Mouse (Mus musculus): ENCODE data around the gene Mycbp2. TPM values are rescaled to one million over a fixed set of nuclear protein-coding genes. Genes with fewer than 3 reads are reported as not detected.

Gene Mycbp2
- polyA plus RNA-seq, 1 experiment from 2014 or later = 78.9 TPM

DNA sequence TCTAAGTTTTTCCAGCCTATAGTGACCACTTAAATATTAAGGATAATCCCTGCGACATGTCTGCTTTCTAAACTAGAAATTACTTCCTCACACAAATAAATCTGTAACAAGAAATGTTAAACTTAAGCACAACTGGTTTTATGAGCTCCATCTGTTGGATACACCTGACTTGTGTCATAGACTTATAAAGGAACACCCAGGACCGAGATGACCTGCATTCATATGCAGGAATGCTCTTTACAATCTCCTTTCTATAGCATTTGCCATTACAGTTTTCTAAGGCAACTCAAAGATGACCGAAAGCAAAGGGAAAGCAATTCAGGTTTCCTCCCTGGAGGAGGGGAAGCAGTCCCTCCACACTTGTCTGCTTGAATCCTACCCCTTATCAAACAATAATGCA lies 253.4 kb downstream of the Mycbp2 start:
- Histone ChIP-seq H3K4me3 (replicated peaks; ENCODE audit: low read length) (no peak overlapping the region), H3K4me2 (replicated peaks) (no peak overlapping the region), H3K36me3 (replicated peaks; ENCODE audit: control insufficient read depth, insufficient read depth) (peaks cover 40% of the 10 kb centered on the region), H3K4me1 (replicated peaks; ENCODE audit: control insufficient read depth, insufficient read depth, low read length) (peaks cover 38% of the 10 kb centered on the region), H3K27me3 (ENCODE audit: control insufficient read depth, insufficient read depth, low read length) (no peaks in the 10 kb centered on the region), H3K9ac (no peak overlapping the region), H3K9me3 (ENCODE audit: control insufficient read depth, low read length) (no peaks in the 10 kb centered on the region), H3K27ac (no peak overlapping the region)
- 86% methylated on average over 3 of the region's 3 CpGs for WGBS
- ATAC-seq (ENCODE audit: low FRiP score) = no peak
- no peak for DNase-seq (ENCODE audit: low spot score)

DNA sequence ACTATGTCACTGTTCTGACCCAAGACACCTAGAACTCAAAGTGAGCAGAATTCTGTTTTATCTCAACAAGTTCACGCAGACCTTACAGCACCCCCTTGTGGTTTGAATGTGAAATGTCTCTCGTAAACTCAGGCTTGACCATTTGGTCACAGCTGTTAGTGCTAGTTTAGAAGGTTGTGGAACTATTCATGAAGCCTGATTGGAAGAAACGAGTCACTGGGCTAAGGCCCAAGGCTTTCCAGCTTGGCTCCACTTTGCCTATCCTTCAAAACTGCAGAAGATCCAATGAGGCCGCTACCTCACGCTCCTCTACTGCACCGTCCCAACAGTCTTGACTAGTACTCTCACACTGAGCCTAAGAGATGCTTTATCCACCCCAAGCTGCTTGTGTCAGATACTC lies 258.0 kb downstream of the Mycbp2 start:
- peaks cover 66% of the 10 kb centered on the region for H3K36me3 ChIP-seq (replicated peaks; ENCODE audit: control insufficient read depth, insufficient read depth)
- no peak for ATAC-seq (ENCODE audit: low FRiP score)
- no peak overlapping the region for H3K4me2 ChIP-seq (replicated peaks)
- H3K4me3 ChIP-seq (replicated peaks; ENCODE audit: low read length) = no peak overlapping the region
- no peaks in the 10 kb centered on the region for H3K9me3 ChIP-seq (ENCODE audit: control insufficient read depth, low read length)
- peak; percentile 66 for DNase-seq (ENCODE audit: low spot score)
- H3K4me1 ChIP-seq (replicated peaks; ENCODE audit: control insufficient read depth, insufficient read depth, low read length) = no peaks in the 10 kb centered on the region
- no peaks in the 10 kb centered on the region for H3K27me3 ChIP-seq (ENCODE audit: control insufficient read depth, insufficient read depth, low read length)
- WGBS = 74% methylated on average over 6 of the region's 6 CpGs
- H3K27ac ChIP-seq = no peak overlapping the region
- H3K9ac ChIP-seq = no peak overlapping the region

DNA sequence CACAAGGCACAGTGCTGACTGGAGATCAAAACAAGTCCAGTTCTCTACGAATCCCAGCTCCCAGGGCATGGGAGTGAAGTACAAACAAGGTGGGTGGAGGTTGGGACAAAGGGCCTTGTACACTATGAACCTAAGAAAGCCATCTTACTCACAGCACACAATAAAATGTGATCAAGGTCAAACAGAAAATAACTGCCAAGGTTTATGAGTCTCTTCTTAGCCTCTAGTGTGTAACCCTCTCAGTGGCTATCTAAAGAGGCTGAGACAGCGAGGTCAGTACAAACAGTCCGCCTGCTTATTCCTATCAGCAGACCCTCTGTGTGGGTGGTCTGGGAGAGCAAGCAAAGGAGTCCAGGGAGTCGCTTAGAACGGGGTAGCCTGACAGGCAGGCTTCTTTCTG lies 258.8 kb downstream of the Mycbp2 start:
- Histone ChIP-seq H3K27ac (no peak overlapping the region), H3K9ac (no peak overlapping the region), H3K27me3 (ENCODE audit: control insufficient read depth, insufficient read depth, low read length) (no peaks in the 10 kb centered on the region), H3K4me3 (replicated peaks; ENCODE audit: low read length) (no peak overlapping the region), H3K4me2 (replicated peaks) (no peak overlapping the region), H3K36me3 (replicated peaks; ENCODE audit: control insufficient read depth, insufficient read depth) (peaks cover 71% of the 10 kb centered on the region), H3K9me3 (ENCODE audit: control insufficient read depth, low read length) (no peaks in the 10 kb centered on the region), H3K4me1 (replicated peaks; ENCODE audit: control insufficient read depth, insufficient read depth, low read length) (no peaks in the 10 kb centered on the region)
- no peak for DNase-seq (ENCODE audit: low spot score)
- 94% methylated on average over 5 of the region's 5 CpGs for WGBS
- ATAC-seq (ENCODE audit: low FRiP score) = no peak

DNA sequence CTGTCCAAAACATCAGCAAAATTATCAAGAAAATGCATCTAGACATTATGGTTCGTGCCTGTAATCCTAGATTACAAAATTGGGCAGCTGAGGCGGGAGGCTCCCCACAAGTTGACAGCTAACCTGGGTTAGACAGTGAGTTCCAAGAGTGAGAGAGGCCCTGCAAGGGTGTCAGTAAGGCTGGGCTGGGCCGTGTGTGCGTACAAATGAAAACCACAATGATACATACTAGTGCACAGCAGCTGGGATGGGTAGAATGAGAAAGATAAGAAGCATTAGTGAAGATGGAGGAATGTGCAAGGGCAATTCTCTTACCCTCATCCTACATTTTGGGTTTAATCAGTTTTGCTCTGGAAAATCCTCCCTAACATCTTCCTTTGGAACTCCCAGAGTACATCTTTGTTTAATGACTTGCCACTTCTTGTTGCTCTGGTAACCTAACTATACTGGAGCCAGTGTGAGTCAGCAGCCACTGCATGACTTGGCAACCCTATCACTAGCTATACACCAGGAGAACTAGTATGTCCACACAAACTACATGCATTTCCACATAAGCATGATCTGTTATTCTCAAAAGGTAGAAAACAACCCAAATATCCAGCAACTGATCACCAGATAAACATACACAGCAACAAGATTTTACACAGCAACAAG lies 259.8 kb downstream of the Mycbp2 start:
- Histone ChIP-seq H3K4me3 (replicated peaks; ENCODE audit: low read length) (no peak overlapping the region), H3K9me3 (ENCODE audit: control insufficient read depth, low read length) (no peaks in the 10 kb centered on the region), H3K27me3 (ENCODE audit: control insufficient read depth, insufficient read depth, low read length) (no peaks in the 10 kb centered on the region), H3K4me1 (replicated peaks; ENCODE audit: control insufficient read depth, insufficient read depth, low read length) (no peaks in the 10 kb centered on the region), H3K36me3 (replicated peaks; ENCODE audit: control insufficient read depth, insufficient read depth) (peaks cover 69% of the 10 kb centered on the region), H3K27ac (no peak overlapping the region), H3K9ac (no peak overlapping the region), H3K4me2 (replicated peaks) (no peak overlapping the region)
- DNase-seq (ENCODE audit: low spot score) (no peak), ATAC-seq (ENCODE audit: low FRiP score) (no peak)
- 96% methylated on average over 4 of the region's 4 CpGs for WGBS

DNA sequence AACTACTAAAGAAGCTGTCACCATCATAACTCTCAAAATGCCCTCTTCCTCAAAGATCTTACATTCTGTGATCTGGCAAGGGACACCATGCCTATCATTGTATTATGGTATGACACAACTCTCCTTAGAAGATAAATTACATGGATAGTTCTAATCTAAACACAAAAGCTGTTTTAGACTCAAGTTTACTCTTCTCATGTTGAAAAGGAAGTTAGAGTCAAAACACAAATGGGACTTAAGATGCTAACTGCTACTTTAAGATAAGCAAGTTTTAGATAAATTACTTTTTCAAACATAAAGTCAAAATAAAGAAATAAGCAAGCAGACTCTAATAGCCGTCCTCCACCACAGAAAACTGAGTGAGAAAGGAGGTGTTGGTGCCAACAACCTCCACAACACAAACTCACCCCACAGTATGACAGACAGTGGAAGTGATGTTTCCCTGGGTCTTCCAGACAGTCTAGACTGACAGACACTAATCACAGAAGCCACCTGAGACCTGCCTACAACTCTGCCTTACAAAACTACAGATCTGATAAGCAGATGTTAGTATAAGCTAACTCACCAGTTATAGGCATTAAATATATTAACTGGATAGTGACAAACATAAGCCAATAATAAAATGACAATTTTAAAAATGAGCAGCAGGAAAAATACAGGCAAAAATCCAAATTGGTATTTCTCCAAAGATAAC lies 260.6 kb downstream of the Mycbp2 start:
- Histone ChIP-seq H3K9ac (no peak overlapping the region), H3K4me3 (replicated peaks; ENCODE audit: low read length) (no peak overlapping the region), H3K36me3 (replicated peaks; ENCODE audit: control insufficient read depth, insufficient read depth) (peaks cover 61% of the 10 kb centered on the region), H3K4me2 (replicated peaks) (no peak overlapping the region), H3K4me1 (replicated peaks; ENCODE audit: control insufficient read depth, insufficient read depth, low read length) (no peaks in the 10 kb centered on the region), H3K27me3 (ENCODE audit: control insufficient read depth, insufficient read depth, low read length) (no peaks in the 10 kb centered on the region), H3K27ac (no peak overlapping the region), H3K9me3 (ENCODE audit: control insufficient read depth, low read length) (no peaks in the 10 kb centered on the region)
- 90% methylated on average over 1 of the region's 1 CpGs for WGBS
- no peak for DNase-seq (ENCODE audit: low spot score)
- ATAC-seq (ENCODE audit: low FRiP score) = no peak

DNA sequence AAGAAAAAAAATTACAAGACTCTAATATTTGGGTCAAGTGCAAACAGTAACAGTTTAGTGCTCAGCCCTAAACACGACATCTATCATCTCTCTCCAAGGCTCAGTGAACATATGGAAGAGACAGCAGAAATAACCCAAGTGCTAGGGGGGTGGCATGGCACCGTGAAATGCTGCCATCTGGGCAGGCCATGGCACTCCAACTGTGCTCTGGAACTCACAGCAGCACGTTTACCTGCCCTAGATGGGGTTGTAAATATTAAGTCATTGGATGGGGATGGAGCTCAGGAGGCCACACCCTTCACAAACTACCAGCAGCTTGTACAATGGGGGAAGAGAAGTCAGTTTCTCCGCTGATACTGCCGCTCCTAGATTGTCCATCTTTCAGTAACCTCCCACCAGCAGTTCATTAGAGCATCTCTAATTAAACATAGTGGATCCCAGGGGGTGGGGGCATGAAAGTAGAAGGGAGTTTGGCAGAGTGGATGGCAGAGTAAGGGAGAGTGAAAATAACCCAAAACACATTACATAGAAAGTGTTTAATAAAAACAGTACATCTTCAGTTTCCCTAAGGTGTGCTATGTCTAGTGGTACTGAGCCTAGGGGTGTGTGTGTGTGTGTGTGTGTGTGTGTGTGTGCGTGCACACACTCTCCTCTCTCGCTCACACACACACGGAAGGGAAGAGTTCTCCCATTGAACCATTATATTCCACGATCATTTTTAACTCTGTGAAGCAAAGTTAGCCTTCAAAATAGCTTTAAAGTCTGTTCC lies 267.2 kb downstream of the Mycbp2 start:
- Histone ChIP-seq H3K4me3 (replicated peaks; ENCODE audit: low read length) (no peak overlapping the region), H3K36me3 (replicated peaks; ENCODE audit: control insufficient read depth, insufficient read depth) (peaks cover 31% of the 10 kb centered on the region), H3K9me3 (ENCODE audit: control insufficient read depth, low read length) (no peaks in the 10 kb centered on the region), H3K27me3 (ENCODE audit: control insufficient read depth, insufficient read depth, low read length) (no peaks in the 10 kb centered on the region), H3K27ac (no peak overlapping the region), H3K9ac (no peak overlapping the region), H3K4me2 (replicated peaks) (no peak overlapping the region), H3K4me1 (replicated peaks; ENCODE audit: control insufficient read depth, insufficient read depth, low read length) (no peaks in the 10 kb centered on the region)
- 79% methylated on average over 9 of the region's 9 CpGs for WGBS
- ATAC-seq (ENCODE audit: low FRiP score) (peak; percentile 21; the same call in 1 of the 2 replicates), DNase-seq (ENCODE audit: low spot score) (no peak)

DNA sequence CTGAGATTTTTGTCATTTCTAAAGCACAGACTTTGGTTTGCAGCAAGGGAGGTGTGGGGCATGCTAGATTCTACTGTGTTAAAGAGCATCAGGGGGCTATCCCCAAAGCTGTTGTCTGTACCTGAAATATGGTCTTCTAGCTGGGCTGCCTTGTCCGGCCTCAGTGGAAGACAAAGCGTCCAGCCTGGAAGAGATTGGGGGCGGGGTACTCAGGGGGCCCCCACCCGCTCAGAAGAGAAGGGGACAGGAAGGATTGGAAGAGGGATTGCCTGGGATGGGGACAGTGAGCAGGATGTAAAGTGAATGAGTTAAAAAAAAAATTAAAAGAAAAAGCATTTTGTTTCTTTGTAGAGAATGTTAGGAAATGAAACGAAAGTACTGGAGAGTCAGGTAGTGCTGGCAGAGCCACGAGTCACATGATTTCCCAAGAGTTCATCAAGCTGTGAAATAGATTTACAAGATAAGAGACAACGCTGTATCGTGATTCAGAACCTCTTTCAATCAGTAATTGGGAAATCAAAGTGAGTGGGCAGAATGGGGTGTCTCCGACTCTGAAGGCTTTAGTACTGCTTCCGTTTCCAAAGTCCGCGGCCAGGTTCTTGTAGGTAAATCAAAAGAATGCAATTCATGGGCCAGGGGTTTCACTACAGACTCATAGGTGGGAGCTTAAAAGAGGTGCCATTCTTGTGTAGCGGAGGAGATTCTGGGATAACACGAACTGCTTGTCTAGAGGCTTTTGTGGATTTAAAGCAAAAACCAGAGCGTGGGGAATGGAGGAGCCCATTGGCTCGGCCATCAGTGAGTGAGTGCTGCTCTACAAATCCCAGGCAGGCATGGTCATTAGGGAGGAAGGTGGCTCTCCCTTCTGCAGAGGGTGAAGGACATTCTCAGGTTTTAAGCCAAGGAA lies 268.4 kb downstream of the Mycbp2 start:
- Histone ChIP-seq H3K4me1 (replicated peaks; ENCODE audit: control insufficient read depth, insufficient read depth, low read length) (no peaks in the 10 kb centered on the region), H3K4me3 (replicated peaks; ENCODE audit: low read length) (no peak overlapping the region), H3K9ac (no peak overlapping the region), H3K36me3 (replicated peaks; ENCODE audit: control insufficient read depth, insufficient read depth) (peaks cover 32% of the 10 kb centered on the region), H3K27me3 (ENCODE audit: control insufficient read depth, insufficient read depth, low read length) (no peaks in the 10 kb centered on the region), H3K27ac (no peak overlapping the region), H3K4me2 (replicated peaks) (no peak overlapping the region), H3K9me3 (ENCODE audit: control insufficient read depth, low read length) (no peaks in the 10 kb centered on the region)
- 89% methylated on average over 16 of the region's 16 CpGs for WGBS
- ATAC-seq (ENCODE audit: low FRiP score) (no peak), DNase-seq (ENCODE audit: low spot score) (no peak)

DNA sequence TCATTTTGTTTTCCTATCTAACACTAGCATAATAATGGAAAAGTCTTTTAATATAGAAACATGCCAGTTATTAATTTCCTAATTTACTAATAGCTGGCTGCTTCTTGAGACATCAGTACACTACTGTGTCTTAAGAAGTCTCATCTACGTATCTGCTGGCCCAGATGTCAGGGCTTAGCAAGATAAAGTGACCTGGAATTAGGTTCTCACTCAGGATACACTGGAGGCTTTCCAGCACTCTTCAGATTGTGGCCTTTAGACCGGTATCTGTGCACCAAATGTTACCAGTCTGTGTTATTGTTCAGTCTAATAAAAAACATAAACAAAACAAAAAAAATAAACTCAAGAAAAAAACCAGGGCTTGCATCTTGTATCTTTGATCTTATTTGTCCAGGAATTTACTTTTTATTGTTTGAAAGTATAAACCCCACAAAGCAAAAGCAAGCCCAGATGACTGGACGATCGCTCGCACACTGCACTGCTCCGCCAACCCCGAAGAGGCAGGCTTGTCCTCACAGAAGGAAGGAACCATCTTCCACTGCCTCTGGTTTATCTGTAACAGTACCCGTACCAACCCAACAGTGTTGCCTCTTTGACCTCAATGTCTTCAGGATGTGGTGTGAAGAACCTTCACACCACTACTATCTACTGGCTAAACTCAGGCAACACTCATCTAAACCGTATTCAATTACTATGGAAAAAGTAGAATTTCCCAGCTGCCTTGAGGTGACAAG lies 269.2 kb downstream of the Mycbp2 start:
- peaks cover 32% of the 10 kb centered on the region for H3K36me3 ChIP-seq (replicated peaks; ENCODE audit: control insufficient read depth, insufficient read depth)
- H3K27me3 ChIP-seq (ENCODE audit: control insufficient read depth, insufficient read depth, low read length) = no peaks in the 10 kb centered on the region
- 94% methylated on average over 9 of the region's 9 CpGs for WGBS
- no peak overlapping the region for H3K27ac ChIP-seq
- no peaks in the 10 kb centered on the region for H3K9me3 ChIP-seq (ENCODE audit: control insufficient read depth, low read length)
- H3K4me3 ChIP-seq (replicated peaks; ENCODE audit: low read length) = no peak overlapping the region
- DNase-seq (ENCODE audit: low spot score) (no peak), ATAC-seq (ENCODE audit: low FRiP score) (no peak)
- no peaks in the 10 kb centered on the region for H3K4me1 ChIP-seq (replicated peaks; ENCODE audit: control insufficient read depth, insufficient read depth, low read length)
- no peak overlapping the region for H3K4me2 ChIP-seq (replicated peaks)
- no peak overlapping the region for H3K9ac ChIP-seq

Measured in hindbrain, embryonic 14.5 days (tissue).